Mouse (Mus musculus): ENCODE results near the gene Eng. TPM values are rescaled to one million over a fixed set of nuclear protein-coding genes. Genes with fewer than 3 reads are reported as not detected.

Gene Eng
- polyA plus RNA-seq, 1 experiment from 2014 or later = 28.4 TPM

GRCm38 (mm10) chr2:32608141-32608777, 38.1 kb upstream of the Eng start:
- peaks cover 9% of the 10 kb centered on the region; the same call in 1 of the 2 replicates for H3K27me3 ChIP-seq
- H3K4me1 ChIP-seq (replicated peaks) = peaks cover 35% of the 10 kb centered on the region
- 9% methylated on average over 25 of the region's 25 CpGs for whole genome bisulfite sequencing
- peak overlapping the region; percentile 90 for H3K4me2 ChIP-seq
- 0 out of 2 replicates have a peak overlapping the region, but pooled peaks have one; percentile 28 for H3K27ac ChIP-seq (replicated peaks)
- peaks cover 2% of the 10 kb centered on the region; the same call in 1 of the 2 replicates for H3K36me3 ChIP-seq
- ATAC-seq (ENCODE audit: low read depth) = peak; percentile 44
- peak overlapping the region; percentile 52 for H3K9ac ChIP-seq
- peak overlapping the region; percentile 71 for H3K4me3 ChIP-seq
- no peaks in the 10 kb centered on the region for H3K9me3 ChIP-seq

GRCm38 (mm10) chr2:32608778-32609435, 37.5 kb upstream of the Eng start:
- H3K4me1 ChIP-seq (replicated peaks) = peaks cover 35% of the 10 kb centered on the region
- H3K27ac ChIP-seq (replicated peaks) = 0 out of 2 replicates have a peak overlapping the region, but pooled peaks have one; percentile 28
- H3K36me3 ChIP-seq = peaks cover 8% of the 10 kb centered on the region; the same call in 1 of the 2 replicates
- H3K27me3 ChIP-seq = peaks cover 9% of the 10 kb centered on the region; the same call in 1 of the 2 replicates
- no peak for ATAC-seq (ENCODE audit: low read depth)
- peak overlapping the region; percentile 52 for H3K9ac ChIP-seq
- 37% methylated on average over 18 of the region's 18 CpGs for WGBS
- peak overlapping the region; percentile 71 for H3K4me3 ChIP-seq
- peak overlapping the region; percentile 90 for H3K4me2 ChIP-seq
- H3K9me3 ChIP-seq = no peaks in the 10 kb centered on the region

- H3K4me2 ChIP-seq = peak overlapping the region; percentile 52
- H3K36me3 ChIP-seq = peaks cover 19% of the 10 kb centered on the region; the same call in 1 of the 2 replicates
- peaks cover 35% of the 10 kb centered on the region for H3K4me1 ChIP-seq (replicated peaks)
- H3K9ac ChIP-seq = 0 out of 2 replicates have a peak overlapping the region, but pooled peaks have one; percentile 18
- no peak overlapping the region for H3K27ac ChIP-seq (replicated peaks)
- H3K27me3 ChIP-seq = peaks cover 9% of the 10 kb centered on the region; the same call in 1 of the 2 replicates
- peak overlapping the region; percentile 35 for H3K4me3 ChIP-seq
- 14% methylated on average over 23 of the region's 23 CpGs for WGBS
- no peaks in the 10 kb centered on the region for H3K9me3 ChIP-seq
- no peak for ATAC-seq (ENCODE audit: low read depth)
Measured at GRCm38 (mm10) chr2:32610610-32611229, 35.7 kb upstream of the Eng start.

DNA sequence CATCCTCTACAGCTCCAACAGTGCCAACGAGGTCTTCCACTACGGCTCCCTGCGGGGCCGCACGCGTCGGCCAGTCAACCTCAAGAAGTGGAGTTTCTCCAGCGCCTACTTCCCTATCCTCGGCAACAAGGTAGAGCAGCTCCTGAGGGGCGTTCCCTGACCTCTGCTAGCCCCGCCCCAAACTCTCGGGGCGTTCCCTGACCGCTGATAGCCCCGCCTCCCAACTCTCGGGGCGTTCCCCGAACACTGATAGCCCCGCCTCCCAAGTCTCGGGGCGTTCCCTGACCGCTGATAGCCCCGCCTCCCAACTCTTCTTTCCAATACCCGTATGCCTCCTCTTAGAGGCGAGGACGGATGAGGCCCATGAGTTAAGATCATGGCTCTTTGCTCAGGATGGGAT, 34.1 kb upstream of the Eng start:
- H3K9ac ChIP-seq = no peak overlapping the region
- peaks cover 24% of the 10 kb centered on the region; the same call in 1 of the 2 replicates for H3K36me3 ChIP-seq
- peaks cover 9% of the 10 kb centered on the region; the same call in 1 of the 2 replicates for H3K27me3 ChIP-seq
- WGBS = 64% methylated on average over 26 of the region's 26 CpGs
- ATAC-seq (ENCODE audit: low read depth) = no peak
- H3K4me2 ChIP-seq = no peak overlapping the region
- H3K4me3 ChIP-seq = no peak overlapping the region
- no peaks in the 10 kb centered on the region for H3K9me3 ChIP-seq
- no peak overlapping the region for H3K27ac ChIP-seq (replicated peaks)
- peaks cover 28% of the 10 kb centered on the region for H3K4me1 ChIP-seq (replicated peaks)

DNA sequence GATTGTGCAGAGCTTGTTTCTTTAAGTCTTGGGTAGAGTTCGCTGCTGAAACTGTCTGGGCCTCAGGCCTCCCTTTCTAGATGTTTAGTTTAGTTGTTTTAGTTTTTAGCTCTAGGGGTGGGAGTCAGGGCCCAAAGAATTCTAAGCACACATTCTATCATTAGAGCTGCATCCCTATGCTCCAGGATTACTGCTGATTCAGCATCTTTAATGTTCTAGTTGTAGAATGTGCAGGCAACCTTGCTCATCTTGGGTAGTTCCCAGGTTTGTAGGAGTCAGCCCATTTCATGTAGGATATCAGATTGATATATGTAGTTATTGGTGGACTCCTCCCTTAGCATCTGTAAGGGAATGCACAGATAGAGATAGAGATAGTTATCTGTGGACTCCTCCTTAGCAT, 29.3 kb upstream of the Eng start:
- Histone ChIP-seq H3K27me3 (no peaks in the 10 kb centered on the region), H3K4me3 (no peak overlapping the region), H3K4me1 (replicated peaks) (peaks cover 39% of the 10 kb centered on the region), H3K36me3 (peaks cover 27% of the 10 kb centered on the region; the same call in 1 of the 2 replicates), H3K9ac (no peak overlapping the region), H3K9me3 (no peaks in the 10 kb centered on the region), H3K27ac (replicated peaks) (no peak overlapping the region), H3K4me2 (no peak overlapping the region)
- no peak for ATAC-seq (ENCODE audit: low read depth)
- WGBS = 92% methylated on average over 1 of the region's 1 CpGs

DNA sequence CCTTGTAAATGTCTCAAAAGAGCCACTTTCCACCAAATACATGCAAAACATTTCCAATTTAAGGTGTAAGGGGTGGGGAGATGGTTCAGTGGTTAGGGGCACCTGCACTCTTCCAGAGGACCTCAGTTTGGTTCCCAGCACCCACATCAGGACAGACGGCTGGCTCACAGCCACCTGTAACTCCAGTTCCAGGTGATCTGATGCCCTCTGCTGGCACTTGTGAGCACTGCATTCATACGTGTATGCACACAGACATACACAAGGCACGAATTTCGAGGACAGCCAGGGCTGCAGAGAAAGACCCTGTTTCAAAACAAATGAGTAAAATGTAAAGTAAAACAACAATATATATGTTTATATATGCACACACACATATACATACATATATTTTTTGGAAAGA, 28.8 kb upstream of the Eng start:
- H3K4me3 ChIP-seq = no peak overlapping the region
- H3K27me3 ChIP-seq = no peaks in the 10 kb centered on the region
- H3K27ac ChIP-seq (replicated peaks) = no peak overlapping the region
- WGBS = 95% methylated on average over 4 of the region's 4 CpGs
- peaks cover 39% of the 10 kb centered on the region for H3K4me1 ChIP-seq (replicated peaks)
- H3K9ac ChIP-seq = no peak overlapping the region
- ATAC-seq (ENCODE audit: low read depth) = no peak
- H3K4me2 ChIP-seq = no peak overlapping the region
- H3K9me3 ChIP-seq = no peaks in the 10 kb centered on the region
- peaks cover 27% of the 10 kb centered on the region; the same call in 1 of the 2 replicates for H3K36me3 ChIP-seq

GRCm38 (mm10) chr2:32618051-32618450, 28.3 kb upstream of the Eng start:
- WGBS = 47% methylated on average over 9 of the region's 9 CpGs
- no peaks in the 10 kb centered on the region for H3K9me3 ChIP-seq
- peaks cover 39% of the 10 kb centered on the region for H3K4me1 ChIP-seq (replicated peaks)
- peaks cover 26% of the 10 kb centered on the region; the same call in 1 of the 2 replicates for H3K36me3 ChIP-seq
- H3K4me3 ChIP-seq = no peak overlapping the region
- H3K9ac ChIP-seq = no peak overlapping the region
- H3K27me3 ChIP-seq = no peaks in the 10 kb centered on the region
- H3K27ac ChIP-seq (replicated peaks) = no peak overlapping the region
- no peak for ATAC-seq (ENCODE audit: low read depth)
- no peak overlapping the region for H3K4me2 ChIP-seq

- peaks cover 54% of the 10 kb centered on the region for H3K4me1 ChIP-seq (replicated peaks)
- no peak overlapping the region for H3K4me3 ChIP-seq
- WGBS = 37% methylated on average over 4 of the region's 4 CpGs
- peak overlapping the region; percentile 38; the same call in 1 of the 2 replicates for H3K9ac ChIP-seq
- H3K27ac ChIP-seq (replicated peaks) = peak overlapping the region; percentile 73
- no peaks in the 10 kb centered on the region for H3K27me3 ChIP-seq
- ATAC-seq (ENCODE audit: low read depth) = peak; percentile 25; the same call in 1 of the 2 replicates
- no peak overlapping the region for H3K4me2 ChIP-seq
- 0 out of 2 replicates have a peak, but pooled peaks cover 8% of the 10 kb centered on the region for H3K36me3 ChIP-seq
- no peaks in the 10 kb centered on the region for H3K9me3 ChIP-seq
Measured at GRCm38 (mm10) chr2:32620682-32621516, 25.5 kb upstream of the Eng start.

DNA sequence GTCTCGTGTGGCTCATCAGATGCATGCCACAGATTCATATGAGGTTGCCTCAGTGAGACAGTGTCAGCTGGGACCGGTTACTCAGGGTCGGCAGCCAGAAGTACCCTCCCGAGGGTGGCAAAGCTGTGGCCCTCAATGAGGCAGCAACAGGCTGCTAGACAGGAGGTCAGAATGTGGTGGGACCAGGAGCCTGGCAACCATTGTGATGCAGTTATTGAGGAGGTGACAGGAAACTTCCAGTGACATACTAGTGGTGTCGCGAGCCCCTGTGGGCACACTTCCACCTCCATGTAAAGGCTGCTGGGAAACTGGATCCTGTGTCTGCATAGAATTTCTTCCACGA, 24.9 kb upstream of the Eng start, which contains the start of gene Ak1:
Gene Ak1 (plus strand): TSS at position 242 of the 343 bp plus-strand sequence.
- Histone ChIP-seq H3K9ac (0 out of 2 replicates have a peak within 1 kb of the TSS, but pooled peaks have one; percentile 38), H3K27ac (replicated peaks) (peak within 1 kb of the TSS; percentile 73), H3K36me3 (0 out of 2 replicates have a peak, but pooled peaks cover 8% of the 10 kb centered on the region), H3K4me3 (no peak within 1 kb of the TSS), H3K9me3 (no peaks in the 10 kb centered on the region), H3K4me2 (no peak within 1 kb of the TSS), H3K27me3 (no peaks in the 10 kb centered on the region), H3K4me1 (replicated peaks) (peaks cover 60% of the 10 kb centered on the region)
- WGBS = 31% methylated on average over 7 of the region's 7 CpGs
- no peak for ATAC-seq (ENCODE audit: low read depth)

GRCm38 (mm10) chr2:32624111-32624748, 22.2 kb upstream of the Eng start:
- H3K9me3 ChIP-seq = no peaks in the 10 kb centered on the region
- WGBS = 82% methylated on average over 5 of the region's 5 CpGs
- H3K27ac ChIP-seq (replicated peaks) = no peak overlapping the region
- peaks cover 76% of the 10 kb centered on the region for H3K4me1 ChIP-seq (replicated peaks)
- no peak overlapping the region for H3K4me3 ChIP-seq
- no peak for ATAC-seq (ENCODE audit: low read depth)
- no peaks in the 10 kb centered on the region for H3K27me3 ChIP-seq
- no peak overlapping the region for H3K4me2 ChIP-seq
- H3K36me3 ChIP-seq = no peaks in the 10 kb centered on the region
- no peak overlapping the region for H3K9ac ChIP-seq
